Mouse (Mus musculus): ENCODE data around the gene Zfp735. TPM values are rescaled to one million over a fixed set of nuclear protein-coding genes. Genes with fewer than 3 reads are reported as not detected.

Gene Zfp735
- total and polyA plus RNA-seq, 3 experiments, result not detected

Other genes starting within 250 kb of the Zfp735 start
- not detected in 2 replicates for gene Olfr380, start 231.3 kb upstream of the Zfp735 start, total RNA-seq (2012; rRNA removed)
- gene Olfr380, start 231.3 kb upstream of the Zfp735 start, polyA plus RNA-seq (2012; ENCODE audit: insufficient read depth in 1 of 2, insufficient read length in 2 of 2, low read depth in 1 of 2, low replicate concordance in 2 of 2, missing spikeins in 1 of 2), result not detected
- not detected in 2 replicates for gene Olfr381, start 197.2 kb upstream of the Zfp735 start, total RNA-seq (2012; rRNA removed)
- gene Olfr381, start 197.2 kb upstream of the Zfp735 start, polyA plus RNA-seq (2012; ENCODE audit: insufficient read depth in 1 of 2, insufficient read length in 2 of 2, low read depth in 1 of 2, low replicate concordance in 2 of 2, missing spikeins in 1 of 2), result not detected
- not detected in 2 replicates for gene Olfr382, start 171.6 kb upstream of the Zfp735 start, total RNA-seq (2012; rRNA removed)
- gene Olfr382, start 171.6 kb upstream of the Zfp735 start, polyA plus RNA-seq (2012; ENCODE audit: insufficient read depth in 1 of 2, insufficient read length in 2 of 2, low read depth in 1 of 2, low replicate concordance in 2 of 2, missing spikeins in 1 of 2), result not detected
- gene Olfr385, start 95.8 kb upstream of the Zfp735 start, total RNA-seq (2012; rRNA removed), result not detected in 2 replicates
- not detected for gene Olfr385, start 95.8 kb upstream of the Zfp735 start, polyA plus RNA-seq (2012; ENCODE audit: insufficient read depth in 1 of 2, insufficient read length in 2 of 2, low read depth in 1 of 2, low replicate concordance in 2 of 2, missing spikeins in 1 of 2)
- gene Olfr384, start 90.2 kb upstream of the Zfp735 start, total RNA-seq (2012; rRNA removed), result not detected in 2 replicates
- gene Olfr384, start 90.2 kb upstream of the Zfp735 start, polyA plus RNA-seq (2012; ENCODE audit: insufficient read depth in 1 of 2, insufficient read length in 2 of 2, low read depth in 1 of 2, low replicate concordance in 2 of 2, missing spikeins in 1 of 2), result not detected
- not detected in 2 replicates for gene Olfr389, start 91.9 kb downstream of the Zfp735 start, total RNA-seq (2012; rRNA removed)
- not detected for gene Olfr389, start 91.9 kb downstream of the Zfp735 start, polyA plus RNA-seq (2012; ENCODE audit: insufficient read depth in 1 of 2, insufficient read length in 2 of 2, low read depth in 1 of 2, low replicate concordance in 2 of 2, missing spikeins in 1 of 2)
- gene Olfr390, start 94.2 kb downstream of the Zfp735 start, total RNA-seq (2012; rRNA removed), result not detected in 2 replicates
- gene Olfr390, start 94.2 kb downstream of the Zfp735 start, polyA plus RNA-seq (2012; ENCODE audit: insufficient read depth in 1 of 2, insufficient read length in 2 of 2, low read depth in 1 of 2, low replicate concordance in 2 of 2, missing spikeins in 1 of 2), result not detected
- gene Olfr391-ps, start 114.3 kb downstream of the Zfp735 start, total RNA-seq (2012; rRNA removed), result not detected in 2 replicates
- not detected for gene Olfr391-ps, start 114.3 kb downstream of the Zfp735 start, polyA plus RNA-seq (2012; ENCODE audit: insufficient read depth in 1 of 2, insufficient read length in 2 of 2, low read depth in 1 of 2, low replicate concordance in 2 of 2, missing spikeins in 1 of 2)
- gene Olfr392, start 128.3 kb downstream of the Zfp735 start, total RNA-seq (2012; rRNA removed), result not detected in 2 replicates
- gene Olfr392, start 128.3 kb downstream of the Zfp735 start, polyA plus RNA-seq (2012; ENCODE audit: insufficient read depth in 1 of 2, insufficient read length in 2 of 2, low read depth in 1 of 2, low replicate concordance in 2 of 2, missing spikeins in 1 of 2), result not detected
- gene Olfr393, start 162.7 kb downstream of the Zfp735 start, total RNA-seq (2012; rRNA removed), result not detected in 2 replicates
- gene Olfr393, start 162.7 kb downstream of the Zfp735 start, polyA plus RNA-seq (2012; ENCODE audit: insufficient read depth in 1 of 2, insufficient read length in 2 of 2, low read depth in 1 of 2, low replicate concordance in 2 of 2, missing spikeins in 1 of 2), result not detected
- gene Olfr394, start 202.0 kb downstream of the Zfp735 start, total RNA-seq (2012; rRNA removed), result not detected in 2 replicates
- gene Olfr394, start 202.0 kb downstream of the Zfp735 start, polyA plus RNA-seq (2012; ENCODE audit: insufficient read depth in 1 of 2, insufficient read length in 2 of 2, low read depth in 1 of 2, low replicate concordance in 2 of 2, missing spikeins in 1 of 2), result not detected
- not detected in 2 replicates for gene Olfr395, start 220.5 kb downstream of the Zfp735 start, total RNA-seq (2012; rRNA removed)
- not detected for gene Olfr395, start 220.5 kb downstream of the Zfp735 start, polyA plus RNA-seq (2012; ENCODE audit: insufficient read depth in 1 of 2, insufficient read length in 2 of 2, low read depth in 1 of 2, low replicate concordance in 2 of 2, missing spikeins in 1 of 2)
- gene Olfr23, start 247.9 kb downstream of the Zfp735 start, total RNA-seq (2012; rRNA removed), result not detected in 2 replicates
- not detected for gene Olfr23, start 247.9 kb downstream of the Zfp735 start, polyA plus RNA-seq (2012; ENCODE audit: insufficient read depth in 1 of 2, insufficient read length in 2 of 2, low read depth in 1 of 2, low replicate concordance in 2 of 2, missing spikeins in 1 of 2)

Data from MEL (cell line).